Mouse (Mus musculus) cerebellum, adult 18-20 months (tissue): ENCODE measurements around the gene AL607142.1.

Source experiments
- DNase-seq, 2 experiments: peaks; one replicate each; pipeline ENCODE4 v3.0.0; 2021

The AL607142.1 gene

GRCm38 (mm10) chr4:120058157-120058556, 6.6 kb upstream of the AL607142.1 start:
- no peak for DNase-seq

- no peak for DNase-seq
These were observed 6.0 kb upstream of the AL607142.1 start for GRCm38 (mm10) chr4:120058794-120059193.

- no peak for DNase-seq
These were observed 3.1 kb upstream of the AL607142.1 start for GRCm38 (mm10) chr4:120061727-120062126.

- DNase-seq: no peak
These were observed 2.6 kb upstream of the AL607142.1 start for GRCm38 (mm10) chr4:120062198-120062597.

GRCm38 (mm10) chr4:120062754-120063153, 2.0 kb upstream of the AL607142.1 start:
- no peak for DNase-seq

- DNase-seq: no peak
These were observed 1.3 kb upstream of the AL607142.1 start for GRCm38 (mm10) chr4:120063353-120064124.

GRCm38 (mm10) chr4:120066841-120067591, 2.2 kb downstream of the AL607142.1 start:
- no peak for DNase-seq

GRCm38 (mm10) chr4:120067592-120068235, 2.9 kb downstream of the AL607142.1 start:
- DNase-seq: peak in 1 of 2 experiments; percentile 23

- no peak for DNase-seq
These were observed 4.2 kb downstream of the AL607142.1 start for GRCm38 (mm10) chr4:120068883-120069581.

GRCm38 (mm10) chr4:120069582-120069980, 4.8 kb downstream of the AL607142.1 start:
- no peak for DNase-seq

- no peak for DNase-seq
These were observed 6.6 kb downstream of the AL607142.1 start for GRCm38 (mm10) chr4:120071411-120071810.

- DNase-seq: peak in 1 of 2 experiments; percentile 32
These were observed 7.2 kb downstream of the AL607142.1 start for GRCm38 (mm10) chr4:120071842-120072507.

GRCm38 (mm10) chr4:120074061-120074460, 9.3 kb downstream of the AL607142.1 start:
- DNase-seq: peak in 1 of 2 experiments; percentile 35

GRCm38 (mm10) chr4:120077322-120077721, 12.5 kb downstream of the AL607142.1 start:
- DNase-seq: no peak

- no peak for DNase-seq
These were observed 17.7 kb downstream of the AL607142.1 start for GRCm38 (mm10) chr4:120082527-120082926.

- no peak for DNase-seq
These were observed 18.9 kb downstream of the AL607142.1 start for GRCm38 (mm10) chr4:120083700-120084099.

- DNase-seq: peak; percentile 83 to 86
These were observed 24.7 kb downstream of the AL607142.1 start for GRCm38 (mm10) chr4:120089536-120089935.

- DNase-seq: peak; percentile 47 to 57
These were observed 27.4 kb downstream of the AL607142.1 start for GRCm38 (mm10) chr4:120091997-120092783.

- no peak for DNase-seq
These were observed 32.1 kb downstream of the AL607142.1 start for GRCm38 (mm10) chr4:120096935-120097334.

- DNase-seq: no peak
These were observed 36.4 kb downstream of the AL607142.1 start for GRCm38 (mm10) chr4:120101186-120101585.

GRCm38 (mm10) chr4:120104599-120104998, 39.8 kb downstream of the AL607142.1 start:
- DNase-seq: peak; percentile 78 to 85
